Mouse (Mus musculus) forebrain, embryonic 13.5 days (tissue): ENCODE data around the gene Fgf5. TPM values are rescaled to one million over a fixed set of nuclear protein-coding genes. Genes with fewer than 3 reads are reported as not detected.

Experiments
- ATAC-seq: fragments of 200-750 bp; cut with Nextera tagmentation; 2 replicates; pipeline ENCODE4 v1.8.0; 2017
- H3K27ac ChIP-seq: fragments of 300-500 bp; sonication (generic); 2 replicates; pipeline ENCODE4 v1.5.1; 2015; ENCODE audit warnings: inconsistent platforms, mild to moderate bottlenecking, moderate library complexity
- H3K27me3 ChIP-seq: fragments of 300-500 bp; sonication (generic); 2 replicates; pipeline ENCODE4 v1.6.1; 2015; ENCODE audit warnings: mild to moderate bottlenecking, inconsistent platforms
- H3K36me3 ChIP-seq: fragments of 300-500 bp; sonication (generic); 2 replicates; pipeline ENCODE4 v1.6.1; 2015; ENCODE audit warnings: mild to moderate bottlenecking, inconsistent platforms; ENCODE audit not compliant: poor library complexity, severe bottlenecking
- H3K4me1 ChIP-seq: fragments of 300-500 bp; sonication (generic); 2 replicates; pipeline ENCODE4 v1.6.1; 2015; ENCODE audit warnings: inconsistent platforms
- H3K4me2 ChIP-seq: fragments of 300-500 bp; sonication (generic); 2 replicates; pipeline ENCODE4 v1.6.1; 2015; ENCODE audit warnings: inconsistent platforms, mild to moderate bottlenecking, moderate library complexity
- H3K4me3 ChIP-seq: fragments of 300-500 bp; sonication (generic); 2 replicates; pipeline ENCODE4 v1.5.1; 2015; ENCODE audit warnings: mild to moderate bottlenecking, inconsistent platforms
- H3K9ac ChIP-seq: fragments of 300-500 bp; sonication (generic); 2 replicates; pipeline ENCODE4 v1.6.1; 2015; ENCODE audit warnings: mild to moderate bottlenecking, inconsistent platforms
- H3K9me3 ChIP-seq: fragments of 300-500 bp; sonication (generic); replicated peaks from 2 replicates; pipeline ENCODE4 v1.6.1; 2016; ENCODE audit warnings: inconsistent platforms
- WGBS: fragments of 180-500 bp; shearing (Covaris S2); methylation state at CpG from one replicate; pipeline ENCODE4 v1.1.7; 2015; 5-methylcytosine and 5-hydroxymethylcytosine counted together
- polyA plus RNA-seq: library from polyadenylated mRNA; unstranded; fragments of >200 nt; fragmentation: Nextera tagmentation; extraction: Ambion mirVana; gene quantifications from 2 replicates; pipeline ENCODE4 v1.2.1, GENCODE M21; 2015

Fgf5 gene
- 0.57 and 0.74 TPM in 2 replicates for polyA plus RNA-seq

DNA sequence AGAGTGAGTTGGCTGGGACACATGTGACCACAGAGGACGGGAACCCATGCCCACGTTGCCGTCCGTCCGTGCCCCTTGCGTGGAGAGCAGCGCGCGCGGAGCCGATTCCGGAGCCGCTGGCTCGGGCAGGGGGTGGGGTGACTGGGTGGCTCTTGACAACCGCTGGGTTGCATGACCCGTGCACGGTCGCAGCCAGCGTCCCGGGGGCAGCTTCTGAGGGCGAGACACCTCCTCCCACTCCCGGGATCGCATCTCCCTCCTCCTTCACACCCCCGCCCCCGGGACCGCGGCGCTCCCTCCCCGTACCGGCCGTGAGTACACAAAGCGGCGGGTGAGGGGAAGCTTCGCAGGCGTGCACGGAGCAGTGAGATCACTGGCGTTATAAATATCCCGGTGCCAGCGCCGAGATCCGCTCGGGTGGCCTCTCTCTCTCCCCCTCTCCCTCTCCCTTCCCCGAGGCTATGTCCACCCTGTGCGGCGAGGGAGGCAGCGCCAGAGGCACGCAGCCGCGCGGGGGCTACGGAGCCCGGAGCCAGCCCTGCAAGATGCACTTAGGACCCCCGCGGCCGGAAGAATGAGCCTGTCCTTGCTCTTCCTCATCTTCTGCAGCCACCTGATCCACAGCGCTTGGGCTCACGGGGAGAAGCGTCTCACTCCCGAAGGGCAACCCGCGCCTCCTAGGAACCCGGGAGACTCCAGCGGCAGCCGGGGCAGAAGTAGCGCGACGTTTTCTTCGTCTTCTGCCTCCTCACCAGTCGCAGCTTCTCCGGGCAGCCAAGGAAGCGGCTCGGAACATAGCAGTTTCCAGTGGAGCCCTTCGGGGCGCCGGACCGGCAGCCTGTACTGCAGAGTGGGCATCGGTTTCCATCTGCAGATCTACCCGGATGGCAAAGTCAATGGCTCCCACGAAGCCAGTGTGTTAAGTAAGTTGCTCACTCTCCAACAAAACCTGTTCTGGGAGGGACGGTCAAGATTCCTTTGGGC, at the start of gene Fgf5:
Fgf5 (plus strand) TSS at position 347 of the 984 bp plus-strand sequence.
- WGBS, result 1% methylated on average over 80 of the region's 80 CpGs
- peaks cover 72% of the 10 kb centered on the region for H3K27me3 ChIP-seq
- peak; percentile 89 for ATAC-seq

DNA sequence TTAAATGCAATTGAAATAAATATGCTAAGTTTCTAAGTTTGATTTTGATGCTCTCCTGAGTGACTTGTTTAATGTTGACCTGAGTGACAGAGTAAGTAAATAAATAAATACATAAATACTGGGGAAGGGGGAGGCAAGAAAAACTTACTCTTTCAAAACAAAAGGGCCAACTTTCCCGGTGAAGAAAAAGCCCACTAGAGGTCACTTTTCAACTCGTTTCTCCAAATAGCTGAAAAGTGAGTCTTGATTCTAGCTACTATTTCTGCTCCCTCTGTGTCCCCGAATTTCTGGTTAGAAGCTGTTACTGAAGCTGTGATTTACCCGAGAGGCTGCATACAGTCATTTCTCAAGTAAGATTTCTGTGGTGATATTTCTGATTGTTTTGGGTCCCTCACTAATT, 41.5 kb upstream of the Fgf5 start:
- H3K27ac ChIP-seq, result no peak overlapping the region
- H3K36me3 ChIP-seq, result no peaks in the 10 kb centered on the region
- WGBS, result 66% methylated on average over 4 of the region's 4 CpGs
- H3K4me3 ChIP-seq, result no peak overlapping the region
- ATAC-seq, result no peak
- no peak overlapping the region for H3K4me2 ChIP-seq
- no peaks in the 10 kb centered on the region for H3K4me1 ChIP-seq
- no peaks in the 10 kb centered on the region for H3K27me3 ChIP-seq
- H3K9me3 ChIP-seq, result no peaks in the 10 kb centered on the region
- H3K9ac ChIP-seq, result no peak overlapping the region

More for the DNA sequence above, at the start of gene Fgf5:
- H3K4me1 ChIP-seq, result peaks cover 19% of the 10 kb centered on the region
- H3K4me3 ChIP-seq, result peak within 1 kb of the TSS; percentile 71
- H3K4me2 ChIP-seq, result peak within 1 kb of the TSS; percentile 99
- H3K9ac ChIP-seq, result peak within 1 kb of the TSS; percentile 73
- H3K27ac ChIP-seq, result no peak within 1 kb of the TSS
- no peaks in the 10 kb centered on the region for H3K9me3 ChIP-seq
- no peaks in the 10 kb centered on the region for H3K36me3 ChIP-seq

DNA sequence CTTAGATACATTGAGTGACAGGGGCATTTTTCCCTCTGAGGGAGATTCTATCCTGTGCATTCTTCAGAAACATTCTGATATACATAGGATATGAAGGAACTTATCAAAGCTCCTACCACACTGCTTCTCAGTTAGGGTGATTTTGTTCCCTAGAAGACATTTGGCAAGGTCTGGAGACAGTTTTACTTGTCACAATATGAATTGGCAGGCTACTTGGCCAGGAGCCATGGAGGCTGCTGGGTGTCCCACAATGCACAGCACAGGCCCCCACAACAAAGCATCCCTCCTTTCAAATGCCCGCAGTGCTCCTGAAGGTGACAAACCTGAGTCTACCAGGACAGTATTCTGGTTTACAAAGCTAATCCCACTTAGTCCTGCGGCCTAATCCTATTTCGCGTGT, 32.0 kb upstream of the Fgf5 start:
- 0 out of 2 replicates have a peak, but pooled peaks cover 4% of the 10 kb centered on the region for H3K4me1 ChIP-seq
- H3K27ac ChIP-seq, result no peak overlapping the region
- no peaks in the 10 kb centered on the region for H3K36me3 ChIP-seq
- H3K4me2 ChIP-seq, result no peak overlapping the region
- 74% methylated on average over 4 of the region's 4 CpGs for WGBS
- ATAC-seq, result no peak
- H3K27me3 ChIP-seq, result no peaks in the 10 kb centered on the region
- H3K9ac ChIP-seq, result no peak overlapping the region
- H3K4me3 ChIP-seq, result no peak overlapping the region
- no peaks in the 10 kb centered on the region; the same call in 1 of the 2 replicates for H3K9me3 ChIP-seq

DNA sequence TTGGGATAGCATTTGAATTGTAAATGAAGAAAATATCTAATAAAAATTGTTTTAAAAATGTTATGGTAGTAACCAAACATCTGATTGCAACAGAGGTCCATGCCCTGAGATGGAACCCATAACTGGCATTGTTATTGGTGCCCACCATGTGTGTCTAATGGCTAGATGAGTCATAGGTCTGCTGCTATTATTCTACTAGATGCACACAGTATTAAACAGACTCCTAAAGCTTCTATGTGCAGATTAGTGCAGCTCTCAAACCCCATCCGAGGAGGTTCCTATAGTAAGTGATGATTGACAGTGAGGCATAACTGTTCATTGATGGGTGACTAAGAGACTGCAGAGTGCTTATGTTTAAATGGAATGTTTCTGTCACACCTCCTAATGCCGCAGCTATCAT, 27.3 kb upstream of the Fgf5 start:
- no peak for ATAC-seq
- Histone ChIP-seq H3K9me3 (no peaks in the 10 kb centered on the region; the same call in 1 of the 2 replicates), H3K27me3 (no peaks in the 10 kb centered on the region), H3K36me3 (no peaks in the 10 kb centered on the region), H3K27ac (no peak overlapping the region), H3K4me3 (no peak overlapping the region), H3K9ac (no peak overlapping the region), H3K4me2 (no peak overlapping the region), H3K4me1 (0 out of 2 replicates have a peak, but pooled peaks cover 4% of the 10 kb centered on the region)
- 64% methylated on average over 2 of the region's 2 CpGs for whole genome bisulfite sequencing

DNA sequence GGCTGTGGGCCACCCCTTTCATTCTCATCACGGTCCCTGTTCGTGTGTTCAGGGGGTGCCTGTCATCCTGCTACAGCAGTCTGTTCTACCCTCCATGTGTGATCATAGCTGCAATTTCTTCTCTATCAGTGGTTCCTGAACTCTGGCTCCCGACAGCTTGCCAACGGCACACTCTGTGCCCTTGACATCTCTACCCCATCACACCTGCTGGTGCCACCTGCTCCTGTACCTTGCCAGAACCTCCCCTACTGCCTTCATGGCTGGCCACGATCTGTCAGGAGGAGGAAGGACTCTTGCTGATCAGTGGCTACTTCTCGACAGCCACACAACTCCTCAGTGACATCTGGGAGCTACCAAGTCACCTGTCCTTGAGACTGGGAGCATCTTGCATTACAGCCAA, 24.5 kb upstream of the Fgf5 start:
- ATAC-seq, result no peak
- 80% methylated on average over 6 of the region's 6 CpGs for WGBS
- Histone ChIP-seq H3K9me3 (no peaks in the 10 kb centered on the region; the same call in 1 of the 2 replicates), H3K4me3 (no peak overlapping the region), H3K27me3 (no peaks in the 10 kb centered on the region), H3K4me2 (no peak overlapping the region), H3K27ac (no peak overlapping the region), H3K9ac (no peak overlapping the region), H3K36me3 (no peaks in the 10 kb centered on the region), H3K4me1 (no peaks in the 10 kb centered on the region)

DNA sequence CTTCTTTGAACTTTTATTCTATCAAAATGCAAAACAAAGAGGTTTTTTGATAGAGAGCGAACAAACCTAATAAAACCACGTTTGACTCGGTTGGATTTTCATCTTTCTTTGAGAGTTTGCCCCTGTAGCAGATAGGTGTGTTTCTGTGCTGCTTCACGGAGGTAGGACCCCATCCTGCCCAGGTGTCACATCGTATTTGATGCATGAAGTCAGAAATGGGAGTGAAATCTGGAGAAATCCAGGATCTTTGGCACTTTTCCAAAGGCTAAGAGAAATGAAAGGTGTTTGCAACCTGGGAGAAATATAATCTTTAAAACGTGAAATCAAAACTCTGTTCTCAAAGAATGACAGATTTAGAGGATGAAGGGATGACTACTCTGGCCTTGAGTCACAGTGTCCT, 15.5 kb upstream of the Fgf5 start:
- Histone ChIP-seq H3K9me3 (no peaks in the 10 kb centered on the region), H3K4me2 (no peak overlapping the region), H3K27ac (no peak overlapping the region), H3K36me3 (no peaks in the 10 kb centered on the region), H3K4me3 (no peak overlapping the region), H3K4me1 (no peaks in the 10 kb centered on the region), H3K27me3 (no peaks in the 10 kb centered on the region), H3K9ac (no peak overlapping the region)
- 87% methylated on average over 6 of the region's 6 CpGs for WGBS
- ATAC-seq, result no peak

DNA sequence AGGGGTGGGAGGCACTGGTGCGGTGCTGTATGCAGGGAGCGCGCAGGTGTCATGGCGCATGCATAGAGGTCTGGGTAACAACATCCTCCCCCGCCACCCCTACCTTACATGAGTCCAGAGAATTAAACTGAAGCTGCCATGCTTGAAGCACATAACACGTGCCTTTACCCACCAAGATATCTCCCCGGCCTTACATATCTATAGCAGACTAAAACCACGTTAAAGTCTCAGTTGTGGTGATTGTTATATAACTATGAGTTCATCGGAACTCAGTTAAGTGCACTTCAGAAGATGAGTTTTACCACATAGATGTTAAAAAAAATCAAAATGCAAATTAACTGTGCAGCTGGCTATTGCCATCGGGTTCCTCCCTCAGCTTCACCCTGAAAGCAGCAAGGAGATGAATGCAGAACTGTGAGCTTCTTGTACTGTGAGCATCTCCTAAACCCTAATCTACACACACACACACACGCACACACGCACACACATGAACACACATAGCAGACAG, 12.6 kb upstream of the Fgf5 start:
- Histone ChIP-seq H3K9me3 (no peaks in the 10 kb centered on the region), H3K4me3 (no peak overlapping the region), H3K9ac (no peak overlapping the region), H3K27ac (no peak overlapping the region), H3K36me3 (no peaks in the 10 kb centered on the region), H3K4me2 (no peak overlapping the region), H3K27me3 (no peaks in the 10 kb centered on the region), H3K4me1 (no peaks in the 10 kb centered on the region)
- 95% methylated on average over 12 of the region's 12 CpGs for WGBS
- no peak for ATAC-seq

DNA sequence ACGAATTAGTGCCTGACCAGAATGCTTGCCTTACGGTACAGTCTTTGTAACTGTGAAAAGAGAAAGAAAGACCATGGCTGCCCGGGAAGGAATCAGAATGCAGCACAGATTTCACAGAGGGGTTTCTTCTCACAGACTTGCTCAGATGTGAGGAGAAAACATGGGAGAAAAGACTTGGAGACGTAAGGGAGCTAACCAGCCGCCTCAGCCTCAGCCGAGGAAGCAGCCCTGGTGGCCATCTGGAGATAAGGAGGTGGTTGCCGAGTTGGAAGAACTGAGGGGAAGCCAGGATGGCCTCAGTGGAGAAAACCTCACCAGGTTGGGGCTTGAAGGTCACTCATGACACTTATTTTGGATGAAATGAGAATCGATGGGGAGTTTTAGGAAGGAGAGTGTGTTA, 8.7 kb upstream of the Fgf5 start:
- Histone ChIP-seq H3K9me3 (no peaks in the 10 kb centered on the region), H3K4me1 (no peaks in the 10 kb centered on the region), H3K36me3 (no peaks in the 10 kb centered on the region), H3K27ac (no peak overlapping the region), H3K4me2 (no peak overlapping the region), H3K9ac (no peak overlapping the region), H3K27me3 (no peaks in the 10 kb centered on the region; the same call in 1 of the 2 replicates), H3K4me3 (no peak overlapping the region)
- no peak for ATAC-seq
- 73% methylated on average over 8 of the region's 8 CpGs for WGBS

DNA sequence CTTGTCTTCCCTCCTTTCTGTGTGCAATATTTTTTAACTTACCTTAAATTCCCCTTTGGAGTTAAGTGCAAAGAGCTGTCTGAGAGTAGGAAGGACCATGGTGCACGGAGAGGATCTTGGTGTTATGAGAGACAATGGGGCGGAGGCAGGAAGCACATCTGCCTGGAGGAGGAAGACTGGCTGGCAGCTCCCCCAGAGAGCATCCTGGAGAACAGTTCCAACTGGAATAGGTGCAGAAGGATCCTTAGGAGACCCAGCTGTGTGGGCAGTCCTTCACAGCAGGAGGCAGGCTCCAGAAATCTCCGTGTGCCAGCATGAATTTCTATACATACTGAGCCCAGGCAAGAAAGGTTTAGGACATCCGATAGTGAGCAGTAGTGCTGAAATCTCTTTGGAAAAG, 8.0 kb upstream of the Fgf5 start:
- Histone ChIP-seq H3K9ac (no peak overlapping the region), H3K27me3 (peaks cover 7% of the 10 kb centered on the region), H3K36me3 (no peaks in the 10 kb centered on the region), H3K27ac (no peak overlapping the region), H3K4me3 (no peak overlapping the region), H3K4me2 (no peak overlapping the region), H3K9me3 (no peaks in the 10 kb centered on the region), H3K4me1 (no peaks in the 10 kb centered on the region)
- 51% methylated on average over 4 of the region's 4 CpGs for WGBS
- no peak for ATAC-seq

DNA sequence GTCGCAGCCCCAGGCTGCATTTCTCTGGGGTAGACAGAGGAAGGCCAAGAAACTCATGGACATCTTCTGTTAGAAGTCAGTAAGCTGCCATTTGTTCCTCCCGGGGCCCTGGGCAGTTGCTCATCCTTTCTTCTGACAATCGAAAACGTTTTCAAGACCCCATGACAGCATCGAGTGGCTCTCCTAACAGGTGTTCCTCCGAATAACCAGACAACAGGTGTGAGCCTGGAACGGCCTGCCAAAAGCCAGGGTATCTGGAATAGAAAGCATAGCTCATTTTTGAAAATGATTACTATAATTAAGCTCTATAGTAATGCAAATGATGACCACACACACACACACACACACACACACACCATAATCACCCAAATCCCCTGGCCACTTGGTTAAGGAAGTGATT, 7.2 kb upstream of the Fgf5 start:
- H3K36me3 ChIP-seq, result no peaks in the 10 kb centered on the region
- 73% methylated on average over 7 of the region's 7 CpGs for WGBS
- no peak for ATAC-seq
- H3K9me3 ChIP-seq, result no peaks in the 10 kb centered on the region
- H3K27me3 ChIP-seq, result peaks cover 12% of the 10 kb centered on the region
- no peaks in the 10 kb centered on the region for H3K4me1 ChIP-seq
- no peak overlapping the region for H3K4me2 ChIP-seq
- H3K9ac ChIP-seq, result no peak overlapping the region
- no peak overlapping the region for H3K4me3 ChIP-seq
- no peak overlapping the region for H3K27ac ChIP-seq

DNA sequence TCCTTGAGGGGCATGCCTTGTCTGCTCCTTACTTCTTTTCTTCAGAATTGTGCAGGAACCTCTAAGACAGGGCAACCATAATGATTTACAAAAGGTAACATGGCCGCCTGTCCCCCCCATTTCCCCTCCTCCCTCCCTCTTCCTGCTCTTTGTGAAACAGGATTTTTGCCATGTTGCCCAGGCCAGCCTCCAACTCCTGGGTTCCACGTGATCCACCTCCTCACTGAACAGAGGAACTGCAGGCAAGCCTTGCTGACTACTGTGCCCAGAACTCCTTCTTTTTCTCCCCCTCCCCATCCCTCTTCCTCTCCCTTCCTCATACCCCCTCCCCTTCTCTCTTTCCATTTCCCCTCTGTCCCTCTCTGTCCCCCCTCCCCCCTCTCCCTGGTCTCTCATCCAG, 6.5 kb upstream of the Fgf5 start:
- ATAC-seq, result no peak
- Histone ChIP-seq H3K27me3 (peaks cover 19% of the 10 kb centered on the region), H3K9me3 (no peaks in the 10 kb centered on the region), H3K4me1 (no peaks in the 10 kb centered on the region), H3K4me3 (no peak overlapping the region), H3K4me2 (no peak overlapping the region), H3K27ac (no peak overlapping the region), H3K9ac (no peak overlapping the region), H3K36me3 (no peaks in the 10 kb centered on the region)
- WGBS, result 57% methylated on average over 2 of the region's 2 CpGs

DNA sequence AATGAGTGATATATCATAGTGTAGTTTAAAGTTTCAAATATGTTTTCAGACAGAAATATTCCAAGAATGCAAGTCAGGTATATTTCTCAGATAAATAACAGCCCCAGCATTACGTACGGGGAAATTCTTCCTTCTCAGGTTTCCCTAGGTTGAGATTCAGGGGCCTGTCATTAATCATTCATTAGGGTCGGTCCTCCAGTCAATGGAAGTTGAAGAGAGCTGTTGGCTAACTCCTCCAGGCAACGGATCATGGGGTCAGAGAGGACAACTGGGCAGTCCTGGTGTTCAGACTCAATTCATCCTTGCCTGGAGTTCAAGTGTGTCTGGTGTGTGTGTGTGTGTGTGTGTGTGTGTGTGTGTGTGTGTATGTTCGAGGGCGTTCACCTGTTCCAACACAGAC, 837 bp upstream of the Fgf5 start:
- no peaks in the 10 kb centered on the region for H3K36me3 ChIP-seq
- no peak overlapping the region for H3K4me3 ChIP-seq
- peaks cover 66% of the 10 kb centered on the region for H3K27me3 ChIP-seq
- no peak overlapping the region for H3K9ac ChIP-seq
- H3K4me1 ChIP-seq, result peaks cover 19% of the 10 kb centered on the region
- H3K9me3 ChIP-seq, result no peaks in the 10 kb centered on the region
- 24% methylated on average over 6 of the region's 6 CpGs for WGBS
- no peak overlapping the region for H3K27ac ChIP-seq
- peak overlapping the region; percentile 99 for H3K4me2 ChIP-seq
- no peak for ATAC-seq
